31 mouse cellular contexts compared by ENCODE assay signal in the genomic region with DNA sequence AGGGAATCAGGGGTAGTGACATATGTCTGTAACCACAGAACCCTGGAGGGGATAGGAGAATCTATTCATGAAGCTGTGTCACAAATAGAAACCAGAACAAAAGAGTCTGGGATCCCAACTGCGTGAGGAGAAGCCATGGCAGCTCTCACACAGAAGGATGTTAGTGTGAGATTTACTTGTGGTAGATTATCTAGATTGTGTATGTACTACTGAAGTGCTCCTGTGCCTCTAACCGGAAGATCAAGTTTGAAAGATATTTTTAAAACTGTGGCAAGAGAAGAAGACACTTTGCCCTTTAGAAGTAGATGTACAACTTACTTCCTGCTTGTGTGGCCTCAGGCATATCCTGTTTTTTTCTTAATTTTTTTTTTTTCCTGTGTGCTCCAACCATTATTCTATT. TPM values are rescaled to one million over a fixed set of nuclear protein-coding genes. Genes with fewer than 3 reads are reported as not detected.
DNase-seq lines count a peak whose midpoint lies in the region; ATAC-seq and TF ChIP-seq lines count a peak whose summit lies in the region.
"Had no signal": no experiment of that assay in that cellular context is flagged by ENCODE, and none has a peak within 500 bp of the region (broad histone marks: within the 10 kb centered on the region; RNA-seq: fewer than 3 reads in every experiment).

No protein-coding gene starts in this region.

- H3K4me3 ChIP-seq in heart, embryonic 12.5 days: no peak overlapping the region
- no peak overlapping the region for H3K4me3 ChIP-seq in layer of hippocampus, adult 2 months
- H3K4me3 ChIP-seq: heart, embryonic 13.5 days; hindbrain, embryonic 13.5 days; midbrain, embryonic 13.5 days; neural tube, embryonic 12.5 days had no signal

- peaks cover 19% of the 10 kb centered on the region for H3K4me1 ChIP-seq in heart, embryonic 12.5 days (replicated peaks)
- H3K4me1 ChIP-seq: hindbrain, embryonic 13.5 days; midbrain, embryonic 13.5 days; neural tube, embryonic 12.5 days had no signal

- H3K9ac ChIP-seq in heart, embryonic 12.5 days: no peak overlapping the region
- H3K9ac ChIP-seq: heart, embryonic 13.5 days; hindbrain, embryonic 13.5 days; midbrain, embryonic 13.5 days; neural tube, embryonic 12.5 days had no signal

- H3K27ac ChIP-seq in heart, embryonic 12.5 days (ENCODE audit: poor library complexity, severe bottlenecking): 0 out of 2 replicates have a peak overlapping the region, but pooled peaks have one; percentile 5
- no peak overlapping the region for H3K27ac ChIP-seq in layer of hippocampus, adult 2 months
- H3K27ac ChIP-seq: heart, embryonic 13.5 days; hindbrain, embryonic 13.5 days; macrophage; midbrain, embryonic 13.5 days; neural tube, embryonic 12.5 days; stomach, postnatal 0 days had no signal

- H3K4me2 ChIP-seq in heart, embryonic 12.5 days: no peak overlapping the region
- H3K4me2 ChIP-seq: heart, embryonic 13.5 days; hindbrain, embryonic 13.5 days; midbrain, embryonic 13.5 days; neural tube, embryonic 12.5 days had no signal

- ATAC-seq in heart, embryonic 12.5 days (ENCODE audit: insufficient number of reproducible peaks, low FRiP score): no peak
- ATAC-seq in megakaryocyte, adult 5-6 weeks (ENCODE audit: poor library complexity, severe bottlenecking): peak; percentile 30; the same call in 1 of the 2 replicates
- ATAC-seq: forebrain, embryonic 14.5 days; lung, postnatal 0 days; midbrain, embryonic 13.5 days had no signal

- H3K27me3 ChIP-seq in heart, embryonic 12.5 days (replicated peaks): no peaks in the 10 kb centered on the region
- H3K27me3 ChIP-seq: heart, embryonic 13.5 days; hindbrain, embryonic 13.5 days; midbrain, embryonic 13.5 days; neural tube, embryonic 12.5 days had no signal

- H3K9me3 ChIP-seq in heart, embryonic 12.5 days (replicated peaks): no peaks in the 10 kb centered on the region
- H3K9me3 ChIP-seq: heart, embryonic 13.5 days; hindbrain, embryonic 13.5 days; midbrain, embryonic 13.5 days; neural tube, embryonic 12.5 days had no signal

- 62% methylated on average over 2 of the region's 2 CpGs for WGBS in heart, embryonic 12.5 days

- intact Hi-C loops in heart, postnatal 14 days (cut with DNase I): no loop called here

- no peak for TF ChIP-seq CTCF in layer of hippocampus, adult 2 months (conservative IDR thresholded peaks at IDR 0.05)

- no peaks in the 10 kb centered on the region for H3K36me3 ChIP-seq in heart, embryonic 12.5 days
- H3K36me3 ChIP-seq: heart, embryonic 13.5 days; hindbrain, embryonic 13.5 days; midbrain, embryonic 13.5 days; neural tube, embryonic 12.5 days had no signal

- no peak for DNase-seq in heart, postnatal 14 days
- peak; percentile 28 for DNase-seq in thymus, postnatal 14 days
- DNase-seq in thymus, adult 18-20 months: no peak
- DNase-seq in layer of hippocampus, adult 11-12 months (ENCODE audit: low spot score): no peak
- DNase-seq in layer of hippocampus, adult 2 months (ENCODE audit: low spot score in 2 of 2): no peak
- no peak for DNase-seq in urinary bladder, postnatal 10 days (ENCODE audit: low spot score)
- DNase-seq: adrenal gland, postnatal 14 days; cerebellum, adult 9-10 months; gastrocnemius, postnatal 10 days; heart, adult 18-20 months; kidney, adult 2 months; kidney, postnatal 14 days; layer of hippocampus, postnatal 36 days had no signal

RNA-seq across cellular contexts. Expression of gene Msgn1, which starts 21.5 kb away (rescaled TPM):
- not detected in 2 replicates for polyA plus RNA-seq in heart, embryonic 12.5 days (2016; fragmentation: Nextera tagmentation; extraction: Ambion mirVana)
- not detected for total RNA-seq in heart, postnatal 14 days (2021)
- not detected in 2 replicates for total RNA-seq in megakaryocyte, adult 5-6 weeks (2015)
- 0.92 TPM in 1 of 2 replicates, not detected in the other for total RNA-seq in megakaryocyte, adult 5-6 weeks (2017)
- total RNA-seq in layer of hippocampus, adult 2 months (2021): not detected
- total RNA-seq: adrenal gland, postnatal 14 days; gastrocnemius, postnatal 10 days; heart, adult 18-20 months; heart, postnatal 25 days; layer of hippocampus, adult 8-10 months; layer of hippocampus, postnatal 36 days; left cerebral cortex, postnatal 10 days; liver, adult 2 months had no signal
- polyA plus RNA-seq: embryonic facial prominence, embryonic 14.5 days; forebrain, embryonic 14.5 days; heart, embryonic 13.5 days; hindbrain, embryonic 13.5 days; intestine, embryonic 14.5 days; kidney, adult 2 months; limb, embryonic 11.5 days; liver, adult 2 months; liver, embryonic 16.5 days; lung, postnatal 0 days; macrophage; midbrain, embryonic 13.5 days; neural tube, embryonic 12.5 days; stomach, postnatal 0 days had no signal

RNA-seq across cellular contexts. Expression of gene Gen1, which starts 35.3 kb away (rescaled TPM):
- 7.4 and 8.3 TPM in 2 replicates for polyA plus RNA-seq in heart, embryonic 12.5 days (2016; fragmentation: Nextera tagmentation; extraction: Ambion mirVana)
- total RNA-seq in heart, postnatal 14 days (2021): 1 to 10 TPM; 1.9 to 2.4 TPM
- total RNA-seq in megakaryocyte, adult 5-6 weeks (2015): 24.2 and 32.6 TPM in 2 replicates
- 24.4 and 25.6 TPM in 2 replicates for total RNA-seq in megakaryocyte, adult 5-6 weeks (2017)
- total RNA-seq in layer of hippocampus, adult 2 months (2021): 1 to 10 TPM; 1.3 to 3.3 TPM

RNA-seq across cellular contexts. Expression of gene Smc6, which starts 35.4 kb away (rescaled TPM):
- polyA plus RNA-seq in heart, embryonic 12.5 days (2016; fragmentation: Nextera tagmentation; extraction: Ambion mirVana): 124 and 125 TPM in 2 replicates
- total RNA-seq in heart, postnatal 14 days (2021): 10 to 100 TPM; 41.2 to 45.0 TPM
- 98.3 and 127 TPM in 2 replicates for total RNA-seq in megakaryocyte, adult 5-6 weeks (2015)
- 129 and 153 TPM in 2 replicates for total RNA-seq in megakaryocyte, adult 5-6 weeks (2017)
- total RNA-seq in layer of hippocampus, adult 2 months (2021): 10 to 100 TPM; 31.7 to 38.6 TPM

Comparison
In these comparisons a context has a peak if more than half of its experiments do, and no peak if none do; other contexts are left out.
1. RNA of gene Gen1, which starts 35.3 kb away (total RNA-seq): 24.2 to 32.6 TPM in megakaryocyte, adult 5-6 weeks; 1.3 to 3.3 TPM in layer of hippocampus, adult 2 months and 1.9 to 2.4 TPM in heart, postnatal 14 days; every median in the first group is over 4 times any median in the second.